Mouse (Mus musculus) liver, embryonic 13.5 days (tissue): ENCODE measurements around the gene Kcnn3. TPM values are rescaled to one million over a fixed set of nuclear protein-coding genes. Genes with fewer than 3 reads are reported as not detected.

Experiments used
- ATAC-seq: fragments of 200-750 bp; cut with Nextera tagmentation; 2 replicates; pipeline ENCODE4 v1.8.0; 2017; ENCODE audit warnings: low read depth, mild to moderate bottlenecking, moderate number of reproducible peaks, moderate library complexity
- DNase-seq: peaks from one replicate; pipeline ENCODE4 v3.0.0; 2022
- H3K27ac ChIP-seq: fragments of 300-500 bp; sonication (generic); 2 replicates; pipeline ENCODE4 v1.5.1; 2015; ENCODE audit warnings: moderate library complexity, mild to moderate bottlenecking, inconsistent platforms
- H3K27me3 ChIP-seq: fragments of 300-500 bp; sonication (generic); 2 replicates; pipeline ENCODE4 v1.6.1; 2015; ENCODE audit warnings: mild to moderate bottlenecking, inconsistent platforms
- H3K36me3 ChIP-seq: fragments of 300-500 bp; sonication (generic); 2 replicates; pipeline ENCODE4 v1.6.1; 2015; ENCODE audit warnings: mild to moderate bottlenecking, inconsistent platforms
- H3K4me1 ChIP-seq: fragments of 300-500 bp; sonication (generic); replicated peaks from 2 replicates; pipeline ENCODE4 v1.6.1; 2015; ENCODE audit warnings: inconsistent platforms
- H3K4me2 ChIP-seq: fragments of 300-500 bp; sonication (generic); 2 replicates; pipeline ENCODE4 v1.6.1; 2015; ENCODE audit warnings: inconsistent platforms, mild to moderate bottlenecking, moderate library complexity
- H3K4me3 ChIP-seq: fragments of 300-500 bp; sonication (generic); replicated peaks from 2 replicates; pipeline ENCODE4 v1.5.1; 2015; ENCODE audit warnings: mild to moderate bottlenecking, inconsistent platforms
- H3K9ac ChIP-seq: fragments of 300-500 bp; sonication (generic); 2 replicates; pipeline ENCODE4 v1.6.1; 2015; ENCODE audit warnings: mild to moderate bottlenecking, inconsistent platforms
- H3K9me3 ChIP-seq: fragments of 300-500 bp; sonication (generic); replicated peaks from 2 replicates; pipeline ENCODE4 v1.6.1; 2016; ENCODE audit warnings: inconsistent platforms
- WGBS: fragments of 180-500 bp; shearing (Covaris S2); methylation state at CpG from one replicate; pipeline ENCODE4 v1.1.7; 2015; ENCODE audit not compliant: insufficient replicate concordance; 5-methylcytosine and 5-hydroxymethylcytosine counted together
- polyA plus RNA-seq: library from polyadenylated mRNA; unstranded; fragments of >200 nt; fragmentation: Nextera tagmentation; extraction: Ambion mirVana; gene quantifications from 2 replicates; pipeline ENCODE4 v1.2.1, GENCODE M21; 2015

The Kcnn3 gene
- polyA plus RNA-seq, 1 experiment from 2014 or later, result 0.03 TPM

- H3K4me2 ChIP-seq, result no peak overlapping the region
- WGBS, result 59% methylated on average over 6 of the region's 6 CpGs
- no peaks in the 10 kb centered on the region for H3K36me3 ChIP-seq
- no peak overlapping the region for H3K27ac ChIP-seq
- no peak for ATAC-seq
- H3K4me3 ChIP-seq, result no peak overlapping the region
- 0 out of 2 replicates have a peak, but pooled peaks cover 4% of the 10 kb centered on the region for H3K27me3 ChIP-seq
- H3K4me1 ChIP-seq, result no peaks in the 10 kb centered on the region
- no peaks in the 10 kb centered on the region for H3K9me3 ChIP-seq
- no peak for DNase-seq
- no peak overlapping the region for H3K9ac ChIP-seq
Measured at GRCm38 (mm10) chr3:89704064-89704463, 184.1 kb downstream of the Kcnn3 start.

- WGBS, result 5% methylated on average over 28 of the region's 28 CpGs
- Histone ChIP-seq H3K4me2 (peak within 1 kb of the TSS; percentile 95), H3K36me3 (no peaks in the 10 kb centered on the region), H3K4me3 (peak within 1 kb of the TSS; percentile 80), H3K9ac (peak within 1 kb of the TSS; percentile 76), H3K9me3 (no peaks in the 10 kb centered on the region), H3K4me1 (peaks cover 20% of the 10 kb centered on the region), H3K27me3 (peaks cover 9% of the 10 kb centered on the region), H3K27ac (no peak within 1 kb of the TSS)
- ATAC-seq, result peak; percentile 65
- DNase-seq, result peak; percentile 48
Measured at GRCm38 (mm10) chr3:89714359-89715206, 194.6 kb downstream of the Kcnn3 start, which contains the start of gene Adar. Adar (plus strand) TSS chr3:89715022.

- Histone ChIP-seq H3K27ac (no peak overlapping the region), H3K36me3 (no peaks in the 10 kb centered on the region), H3K27me3 (peaks cover 9% of the 10 kb centered on the region), H3K4me2 (peak overlapping the region; percentile 95), H3K4me1 (peaks cover 20% of the 10 kb centered on the region), H3K9ac (peak overlapping the region; percentile 76), H3K9me3 (no peaks in the 10 kb centered on the region), H3K4me3 (peak overlapping the region; percentile 80)
- DNase-seq (no peak), ATAC-seq (peak; percentile 54)
- 2% methylated on average over 57 of the region's 59 CpGs for WGBS
Measured at GRCm38 (mm10) chr3:89715207-89715966, 195.4 kb downstream of the Kcnn3 start.

GRCm38 (mm10) chr3:89715967-89716256, 195.9 kb downstream of the Kcnn3 start:
- Histone ChIP-seq H3K9me3 (no peaks in the 10 kb centered on the region), H3K9ac (peak overlapping the region; percentile 76; the same call in 1 of the 2 replicates), H3K4me1 (peaks cover 20% of the 10 kb centered on the region), H3K4me3 (peak overlapping the region; percentile 80), H3K4me2 (peak overlapping the region; percentile 95), H3K27ac (no peak overlapping the region), H3K27me3 (peaks cover 9% of the 10 kb centered on the region), H3K36me3 (no peaks in the 10 kb centered on the region)
- ATAC-seq (no peak), DNase-seq (no peak)
- WGBS, result 39% methylated on average over 6 of the region's 6 CpGs

GRCm38 (mm10) chr3:89722032-89722431, 202.1 kb downstream of the Kcnn3 start:
- Histone ChIP-seq H3K27me3 (no peaks in the 10 kb centered on the region), H3K4me1 (peaks cover 4% of the 10 kb centered on the region), H3K4me2 (no peak overlapping the region), H3K9ac (no peak overlapping the region), H3K9me3 (no peaks in the 10 kb centered on the region), H3K36me3 (no peaks in the 10 kb centered on the region), H3K4me3 (no peak overlapping the region), H3K27ac (no peak overlapping the region)
- no peak for ATAC-seq
- no peak for DNase-seq

GRCm38 (mm10) chr3:89723400-89724084, 203.6 kb downstream of the Kcnn3 start:
- no peak for DNase-seq
- Histone ChIP-seq H3K4me2 (no peak overlapping the region), H3K9ac (no peak overlapping the region), H3K9me3 (no peaks in the 10 kb centered on the region), H3K27me3 (no peaks in the 10 kb centered on the region), H3K36me3 (no peaks in the 10 kb centered on the region), H3K27ac (no peak overlapping the region), H3K4me1 (peaks cover 8% of the 10 kb centered on the region), H3K4me3 (no peak overlapping the region)
- WGBS, result 65% methylated on average over 7 of the region's 7 CpGs
- no peak for ATAC-seq

Other genes with a start within 250 kb of the Kcnn3 start
- gene Slc50a1, start 249.6 kb upstream of the Kcnn3 start, polyA plus RNA-seq, result 17.4 and 18.0 TPM in 2 replicates
- gene Efna1, start 239.0 kb upstream of the Kcnn3 start, polyA plus RNA-seq, result 4.3 and 4.6 TPM in 2 replicates
- 0.32 and 0.41 TPM in 2 replicates for gene Efna3, start 197.2 kb upstream of the Kcnn3 start, polyA plus RNA-seq
- 1.0 and 1.2 TPM in 2 replicates for gene Efna4, start 182.1 kb upstream of the Kcnn3 start, polyA plus RNA-seq
- 9.5 and 9.6 TPM in 2 replicates for gene Adam15, start 170.2 kb upstream of the Kcnn3 start, polyA plus RNA-seq
- gene Dcst2, start 158.2 kb upstream of the Kcnn3 start, polyA plus RNA-seq, result 0.07 and 0.08 TPM in 2 replicates
- gene Dcst1, start 154.9 kb upstream of the Kcnn3 start, polyA plus RNA-seq, result not detected in 2 replicates
- gene Zbtb7b, start 125.4 kb upstream of the Kcnn3 start, polyA plus RNA-seq, result 0.97 and 1.8 TPM in 2 replicates
- gene Lenep, start 117.4 kb upstream of the Kcnn3 start, polyA plus RNA-seq, result not detected in 2 replicates
- gene Flad1, start 108.3 kb upstream of the Kcnn3 start, polyA plus RNA-seq, result 18.0 and 18.7 TPM in 2 replicates
- gene Cks1b, start 101.8 kb upstream of the Kcnn3 start, polyA plus RNA-seq, result 282 and 301 TPM in 2 replicates
- 42.3 and 51.4 TPM in 2 replicates for gene Shc1, start 101.7 kb upstream of the Kcnn3 start, polyA plus RNA-seq
- gene Pygo2, start 90.0 kb upstream of the Kcnn3 start, polyA plus RNA-seq, result 11.0 and 12.0 TPM in 2 replicates
- gene Pbxip1, start 83.5 kb upstream of the Kcnn3 start, polyA plus RNA-seq, result 6.0 and 6.8 TPM in 2 replicates
- gene Pmvk, start 65.6 kb upstream of the Kcnn3 start, polyA plus RNA-seq, result 39.5 and 40.4 TPM in 2 replicates
- gene Adar, start 194.9 kb downstream of the Kcnn3 start, polyA plus RNA-seq, result 6.4 and 7.4 TPM in 2 replicates
- gene Chrnb2, start 244.5 kb downstream of the Kcnn3 start, polyA plus RNA-seq, result 0.16 and 0.20 TPM in 2 replicates